Mouse (Mus musculus): ENCODE measurements at regions not wholly inside any gene's neighbourhood (a gene's known extent, or its start where the extent isn't known, plus 50 kb on each side); places are given as distances from the start of the nearest gene placed in this dataset.
"Not testable (repeated sequence)": the region's sequence is repeated elsewhere in the genome, so short reads cannot be mapped to it uniquely, and the experiment has no call there.

GRCm38 (mm10) chrX:122307981-122308380 lies 89.2 kb downstream of the Nap1l3 start:
- not testable (repeated sequence) for DNase-seq (ENCODE audit: extremely low read depth, low read depth)

- DNase-seq (ENCODE audit: extremely low read depth, low read depth) = no peak
These were observed 99.0 kb downstream of the Nap1l3 start for GRCm38 (mm10) chrX:122298226-122298625.

GRCm38 (mm10) chrX:122271195-122271594 lies 126.0 kb downstream of the Nap1l3 start:
- peak; percentile 34 for DNase-seq (ENCODE audit: extremely low read depth, low read depth)
